Mouse (Mus musculus) embryonic facial prominence, embryonic 10.5 days (tissue): ENCODE measurements around the gene Lexm. TPM values are rescaled to one million over a fixed set of nuclear protein-coding genes. Genes with fewer than 3 reads are reported as not detected.
A peak's percentile ranks its signal among the peaks of the same experiment; 100 is the strongest.

ENCODE experiments used
- DNase-seq: peaks from one replicate; pipeline ENCODE4 v3.0.0-alpha.2; 2017; ENCODE audit warnings: low spot score
- H3K27ac ChIP-seq: fragments of 300-500 bp; sonication (generic); replicated peaks from 2 replicates; pipeline ENCODE4 v1.5.1; 2016; ENCODE audit warnings: mild to moderate bottlenecking
- H3K27me3 ChIP-seq: fragments of 300-500 bp; sonication (generic); replicated peaks from 2 replicates; pipeline ENCODE4 v1.6.1; 2016; ENCODE audit warnings: low read depth, mild to moderate bottlenecking; ENCODE audit not compliant: poor library complexity, severe bottlenecking
- H3K36me3 ChIP-seq: fragments of 300-500 bp; sonication (generic); replicated peaks from 2 replicates; pipeline ENCODE4 v1.6.1; 2016; ENCODE audit warnings: mild to moderate bottlenecking, moderate library complexity
- H3K4me1 ChIP-seq: fragments of 300-500 bp; sonication (generic); 2 replicates; pipeline ENCODE4 v1.6.1; 2016
- H3K4me3 ChIP-seq: fragments of 300-500 bp; sonication (generic); 2 replicates; pipeline ENCODE4 v1.5.1; 2016; ENCODE audit warnings: mild to moderate bottlenecking, moderate library complexity
- H3K9me3 ChIP-seq: fragments of 300-500 bp; sonication (generic); 2 replicates; pipeline ENCODE4 v1.6.1; 2016; ENCODE audit warnings: mild to moderate bottlenecking
- WGBS: fragments of 180-500 bp; shearing (Covaris S2); methylation state at CpG from one replicate; pipeline ENCODE4 v1.1.7; 2016; 5-methylcytosine and 5-hydroxymethylcytosine counted together
- polyA plus RNA-seq: library from polyadenylated mRNA; unstranded; fragments of >200 nt; fragmentation: Nextera tagmentation; extraction: Ambion mirVana; gene quantifications from 2 replicates; pipeline ENCODE4 v1.2.1, GENCODE M21; 2016

Gene Lexm
- polyA plus RNA-seq, 1 experiment from 2014 or later, result 0.52 TPM

DNA sequence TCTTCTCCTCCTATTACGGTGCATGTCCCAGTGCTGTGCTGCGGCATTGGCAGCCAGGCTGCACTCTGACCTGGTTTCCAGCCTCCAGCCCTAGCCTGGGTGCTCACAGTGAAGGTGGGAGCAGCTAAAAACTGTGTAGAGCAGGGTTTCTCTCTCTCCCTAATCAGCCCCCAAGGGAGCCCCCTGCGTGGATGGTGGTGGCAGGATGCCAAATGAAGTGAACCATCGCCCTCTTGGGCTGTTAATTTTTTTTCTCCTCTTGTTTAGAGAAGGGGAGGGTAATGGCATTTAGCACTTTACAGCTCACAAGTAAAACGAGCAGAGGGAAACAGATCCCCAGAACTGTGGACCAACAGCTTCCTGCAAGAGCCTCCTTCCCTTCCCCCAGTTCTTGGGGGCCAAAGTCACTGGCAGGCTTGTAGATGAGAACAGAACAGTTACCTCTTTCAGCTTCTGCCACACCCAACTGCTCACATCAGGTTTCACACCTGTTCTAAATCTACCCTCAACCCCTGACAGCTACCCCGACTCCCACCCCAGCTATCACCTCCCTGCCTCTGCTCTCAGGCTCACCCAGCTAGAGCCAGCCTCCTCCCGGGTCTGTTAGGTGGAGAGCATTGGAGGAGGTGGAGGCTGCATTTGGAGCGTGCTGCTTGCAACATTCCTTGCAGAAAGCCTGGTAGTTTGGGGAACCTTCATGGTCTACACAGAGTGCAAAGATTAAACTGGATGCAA lies 26.6 kb upstream of the Lexm start:
- Histone ChIP-seq H3K27ac (no peak overlapping the region), H3K9me3 (peaks cover 3% of the 10 kb centered on the region; the same call in 1 of the 2 replicates), H3K4me3 (no peak overlapping the region), H3K4me1 (peaks cover 11% of the 10 kb centered on the region), H3K36me3 (no peaks in the 10 kb centered on the region), H3K27me3 (peaks cover 25% of the 10 kb centered on the region)
- DNase-seq, result no peak
- 48% methylated on average over 8 of the region's 8 CpGs for whole genome bisulfite sequencing

- H3K9me3 ChIP-seq, result no peaks in the 10 kb centered on the region
- peaks cover 25% of the 10 kb centered on the region; the same call in 1 of the 2 replicates for H3K27me3 ChIP-seq
- H3K4me1 ChIP-seq, result peaks cover 19% of the 10 kb centered on the region
- WGBS, result 59% methylated on average over 9 of the region's 9 CpGs
- no peak overlapping the region for H3K27ac ChIP-seq
- H3K4me3 ChIP-seq, result no peak overlapping the region
- no peaks in the 10 kb centered on the region for H3K36me3 ChIP-seq
- DNase-seq, result no peak
Measured at GRCm38 (mm10) chr4:106634086-106634479, 17.0 kb upstream of the Lexm start.

- Histone ChIP-seq H3K4me1 (peaks cover 25% of the 10 kb centered on the region), H3K4me3 (no peak overlapping the region), H3K27ac (no peak overlapping the region), H3K36me3 (no peaks in the 10 kb centered on the region), H3K27me3 (peaks cover 25% of the 10 kb centered on the region; the same call in 1 of the 2 replicates), H3K9me3 (no peaks in the 10 kb centered on the region)
- DNase-seq, result no peak
- 37% methylated on average over 8 of the region's 8 CpGs for WGBS
Measured at GRCm38 (mm10) chr4:106633281-106634085, 16.4 kb upstream of the Lexm start.

DNA sequence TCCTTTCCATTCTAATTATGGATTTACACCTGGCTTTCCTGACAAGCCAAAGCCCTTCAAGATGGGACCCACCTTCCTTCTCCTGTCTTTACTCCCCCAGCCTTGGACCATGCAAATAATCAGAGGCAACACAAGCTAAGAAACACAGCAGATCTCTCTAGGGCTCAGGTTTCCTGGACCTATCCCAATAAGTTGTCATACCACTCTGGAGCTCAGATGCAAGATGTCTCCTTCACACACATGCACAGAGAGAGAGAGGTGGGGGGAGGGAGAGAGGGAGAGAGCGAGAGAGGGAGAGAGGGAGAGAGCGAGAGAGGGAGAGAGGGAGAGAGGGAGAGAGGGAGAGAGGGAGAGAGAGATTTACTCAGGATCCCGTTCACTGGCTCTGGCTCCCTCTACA lies 15.3 kb upstream of the Lexm start:
- Histone ChIP-seq H3K4me1 (peaks cover 31% of the 10 kb centered on the region), H3K36me3 (no peaks in the 10 kb centered on the region), H3K9me3 (no peaks in the 10 kb centered on the region), H3K4me3 (no peak overlapping the region), H3K27me3 (peaks cover 28% of the 10 kb centered on the region), H3K27ac (no peak overlapping the region)
- DNase-seq, result no peak
- 45% methylated on average over 2 of the region's 3 CpGs for WGBS

DNA sequence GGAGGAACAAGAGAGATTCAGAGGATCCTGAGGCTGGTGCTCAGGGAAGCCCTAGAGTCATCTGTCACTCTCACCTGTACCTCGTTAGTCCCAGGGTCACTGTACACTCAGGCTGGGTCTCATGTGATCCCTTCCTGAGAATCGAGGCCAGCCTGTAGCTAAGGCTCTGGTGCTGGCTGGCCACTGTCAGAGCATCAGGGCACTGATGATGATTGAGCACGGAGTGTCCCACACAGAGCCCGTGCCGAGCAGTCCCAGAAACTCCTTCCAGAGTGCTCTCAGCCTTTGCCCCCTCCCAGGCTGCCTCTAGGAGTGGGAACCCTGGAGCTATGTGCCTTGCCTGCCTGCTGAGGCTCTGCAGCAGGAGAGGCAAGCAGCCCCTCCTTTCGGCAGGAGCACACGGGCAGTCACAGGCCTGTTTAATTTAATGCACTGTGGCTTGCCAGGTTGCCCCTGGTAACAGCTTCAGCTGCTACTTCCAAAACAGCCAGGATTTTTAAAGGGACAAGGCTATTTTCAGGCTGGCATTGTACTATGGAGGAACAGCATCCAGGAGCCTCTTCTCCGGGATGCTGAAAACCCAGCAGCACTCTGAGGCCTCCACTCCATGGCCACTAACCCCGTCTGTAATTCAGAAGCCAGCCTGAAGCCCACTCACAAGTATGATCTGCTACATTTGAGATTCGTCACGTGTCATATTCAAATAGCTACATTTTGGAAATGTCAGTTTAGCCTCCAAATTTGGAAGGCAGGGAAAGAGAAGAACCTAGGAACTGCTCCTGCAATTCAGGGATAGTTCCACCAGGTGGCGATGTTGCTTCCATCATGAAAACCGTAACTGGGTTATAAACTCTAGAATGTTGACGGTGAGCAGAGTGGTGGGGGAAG lies 13.5 kb upstream of the Lexm start:
- no peak overlapping the region; the same call in 1 of the 2 replicates for H3K27ac ChIP-seq
- 30% methylated on average over 14 of the region's 14 CpGs for WGBS

DNA sequence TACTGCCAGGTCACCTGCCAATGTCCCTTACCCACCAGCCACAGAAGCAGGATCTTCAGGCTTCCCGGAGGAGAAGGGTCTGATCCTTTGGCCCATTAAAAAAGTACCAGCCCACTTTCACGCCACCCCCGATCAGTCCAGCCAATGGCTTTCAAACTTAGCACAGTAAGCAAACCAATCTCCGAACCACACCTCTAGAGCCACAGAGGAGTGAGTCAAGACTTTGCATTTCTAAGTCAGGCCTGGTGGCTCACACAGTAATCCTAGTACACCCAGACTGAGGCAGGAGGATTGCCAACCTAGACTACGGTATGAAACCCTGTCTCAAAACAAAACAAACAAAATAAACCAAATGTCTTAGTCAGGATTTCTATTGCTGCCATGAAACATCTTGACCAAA lies 12.3 kb upstream of the Lexm start:
- 72% methylated on average over 5 of the region's 5 CpGs for WGBS

More for the DNA sequence above, 13.5 kb upstream of the Lexm start:
- Histone ChIP-seq H3K4me3 (no peak overlapping the region), H3K9me3 (no peaks in the 10 kb centered on the region), H3K36me3 (no peaks in the 10 kb centered on the region), H3K4me1 (peaks cover 37% of the 10 kb centered on the region), H3K27me3 (peaks cover 34% of the 10 kb centered on the region)
- DNase-seq, result peak; percentile 67

GRCm38 (mm10) chr4:106628650-106629360 lies 11.8 kb upstream of the Lexm start:
- H3K4me3 ChIP-seq, result no peak overlapping the region
- no peaks in the 10 kb centered on the region for H3K36me3 ChIP-seq
- H3K4me1 ChIP-seq, result peaks cover 34% of the 10 kb centered on the region
- 56% methylated on average over 9 of the region's 9 CpGs for WGBS
- peaks cover 44% of the 10 kb centered on the region for H3K27me3 ChIP-seq
- H3K9me3 ChIP-seq, result no peaks in the 10 kb centered on the region
- no peak overlapping the region for H3K27ac ChIP-seq
- no peak for DNase-seq

More for the DNA sequence above, 12.3 kb upstream of the Lexm start:
- H3K9me3 ChIP-seq, result no peaks in the 10 kb centered on the region
- no peaks in the 10 kb centered on the region for H3K36me3 ChIP-seq
- no peak for DNase-seq
- no peak overlapping the region for H3K4me3 ChIP-seq
- H3K4me1 ChIP-seq, result peaks cover 39% of the 10 kb centered on the region
- H3K27ac ChIP-seq, result no peak overlapping the region
- peaks cover 44% of the 10 kb centered on the region for H3K27me3 ChIP-seq

GRCm38 (mm10) chr4:106627809-106628208 lies 10.8 kb upstream of the Lexm start:
- Histone ChIP-seq H3K36me3 (no peaks in the 10 kb centered on the region), H3K27ac (no peak overlapping the region)
- WGBS, result 84% methylated on average over 5 of the region's 5 CpGs

GRCm38 (mm10) chr4:106624271-106624670 lies 7.2 kb upstream of the Lexm start:
- H3K27ac ChIP-seq, result no peak overlapping the region
- no peaks in the 10 kb centered on the region for H3K9me3 ChIP-seq
- peaks cover 30% of the 10 kb centered on the region for H3K4me1 ChIP-seq
- H3K4me3 ChIP-seq, result no peak overlapping the region
- H3K27me3 ChIP-seq, result peaks cover 67% of the 10 kb centered on the region
- no peak for DNase-seq
- WGBS, result 90% methylated on average over 10 of the region's 10 CpGs
- H3K36me3 ChIP-seq, result no peaks in the 10 kb centered on the region

More at GRCm38 (mm10) chr4:106627809-106628208, 10.8 kb upstream of the Lexm start:
- Histone ChIP-seq H3K9me3 (no peaks in the 10 kb centered on the region), H3K27me3 (peaks cover 47% of the 10 kb centered on the region), H3K4me3 (no peak overlapping the region), H3K4me1 (peaks cover 33% of the 10 kb centered on the region)
- DNase-seq, result no peak

DNA sequence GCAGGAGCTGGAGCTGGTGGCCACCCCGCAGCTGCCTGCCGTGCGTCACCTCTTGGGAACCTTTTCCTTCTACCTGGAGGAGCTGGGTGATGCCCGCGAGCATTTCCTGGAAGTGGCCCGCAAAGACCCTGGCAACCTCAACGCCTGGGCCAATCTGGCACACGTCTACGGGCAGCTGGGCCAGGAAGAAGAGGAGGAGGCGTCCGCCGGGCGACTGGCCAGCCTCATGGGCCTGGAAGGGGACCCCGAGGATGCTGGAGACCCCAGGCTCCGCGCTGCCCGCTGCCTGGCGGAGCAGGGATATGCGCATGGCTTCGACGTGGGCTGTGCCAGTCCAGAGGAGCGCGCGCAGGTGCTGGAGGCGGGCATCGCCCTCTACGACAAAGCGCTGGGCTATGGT lies 5.7 kb upstream of the Lexm start:
- DNase-seq, result no peak
- H3K9me3 ChIP-seq, result no peaks in the 10 kb centered on the region
- H3K4me1 ChIP-seq, result peaks cover 17% of the 10 kb centered on the region
- H3K4me3 ChIP-seq, result no peak overlapping the region; the same call in 1 of the 2 replicates
- H3K36me3 ChIP-seq, result no peaks in the 10 kb centered on the region
- H3K27ac ChIP-seq, result no peak overlapping the region
- H3K27me3 ChIP-seq, result peaks cover 74% of the 10 kb centered on the region
- 35% methylated on average over 28 of the region's 28 CpGs for WGBS

DNA sequence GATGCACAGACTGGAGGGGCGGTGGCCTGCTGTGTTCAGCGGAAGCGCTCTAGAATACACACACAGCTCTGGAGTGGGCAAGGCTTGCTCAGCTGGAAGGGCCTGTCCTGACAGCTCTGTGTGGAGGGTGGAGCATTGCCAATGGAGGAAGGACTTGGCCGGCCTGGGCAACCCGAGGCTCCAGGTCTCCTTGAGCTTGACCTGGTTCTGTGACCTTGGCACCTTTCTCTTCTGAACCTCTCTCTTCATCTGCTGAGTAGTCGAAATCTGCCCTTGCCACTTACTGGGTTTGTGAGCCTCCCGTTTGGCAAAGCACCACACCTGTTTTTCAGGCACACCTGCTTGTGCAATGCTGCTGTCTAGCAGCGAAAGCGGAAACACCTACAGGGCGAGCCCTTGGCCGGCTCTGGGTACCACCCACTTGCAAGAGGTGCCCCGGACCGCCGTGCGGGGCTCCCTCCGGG lies 5.0 kb upstream of the Lexm start, which contains the start of gene Ttc22:
Gene Ttc22, plus strand, starts transcription at position 403 of the 464 bp plus-strand sequence.
- 24% methylated on average over 16 of the region's 16 CpGs for WGBS
- Histone ChIP-seq H3K27me3 (peaks cover 74% of the 10 kb centered on the region), H3K4me1 (peaks cover 23% of the 10 kb centered on the region), H3K27ac (no peak within 1 kb of the TSS), H3K9me3 (no peaks in the 10 kb centered on the region), H3K36me3 (no peaks in the 10 kb centered on the region), H3K4me3 (no peak within 1 kb of the TSS; the same call in 1 of the 2 replicates)
- no peak for DNase-seq
